Mouse (Mus musculus) liver, adult 2 months (tissue): ENCODE measurements around the gene Sbno2.

Experiments
- CTCF ChIP-seq: fragments of 200-500 bp; IDR thresholded peaks from 2 replicates; pipeline ENCODE4 v1.5.1; 2011; ENCODE audit warnings: low read depth, low read length, control low read depth
- POLR2A ChIP-seq: fragments of 200-500 bp; IDR thresholded peaks from 2 replicates; pipeline ENCODE4 v1.6.1; 2011; ENCODE audit warnings: low read length, control low read depth; ENCODE audit not compliant: insufficient read depth; ENCODE audit errors: extremely low read depth

DNA sequence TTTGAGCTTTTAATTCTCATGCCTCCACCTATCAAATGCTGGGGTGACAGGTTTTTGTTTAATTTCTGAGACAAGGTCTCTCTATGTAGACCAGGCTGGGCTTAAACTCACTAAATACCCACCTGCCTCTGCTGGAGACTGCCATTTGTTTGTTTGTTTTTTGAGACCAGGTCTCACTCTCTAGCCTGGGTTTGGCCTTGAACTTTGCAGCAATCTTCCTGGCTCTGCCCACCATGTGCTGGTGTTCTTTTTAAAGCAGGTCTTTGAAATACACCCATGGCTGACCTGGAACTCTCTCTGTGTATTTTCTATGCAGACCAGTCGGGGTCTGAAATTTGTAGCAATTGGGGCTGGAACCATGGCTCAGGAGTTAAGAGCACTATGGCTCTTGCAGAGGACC lies 30.3 kb upstream of the Sbno2 start:
- TF ChIP-seq CTCF (no peak), POLR2A (no peak)
